Mouse (Mus musculus) liver, adult 2 months (tissue): ENCODE data around the gene Bcl10.

Experiments
- CTCF ChIP-seq: fragments of 200-500 bp; IDR thresholded peaks from 2 replicates; pipeline ENCODE4 v1.5.1; 2011; ENCODE audit warnings: low read depth, low read length, control low read depth
- POLR2A ChIP-seq: fragments of 200-500 bp; IDR thresholded peaks from 2 replicates; pipeline ENCODE4 v1.6.1; 2011; ENCODE audit warnings: low read length, control low read depth; ENCODE audit not compliant: insufficient read depth; ENCODE audit errors: extremely low read depth

- no peak for TF ChIP-seq CTCF
- no peak for TF ChIP-seq POLR2A
Observed at GRCm38 (mm10) chr3:145929525-145930400, 7.2 kb downstream of the Bcl10 start.
